Mouse (Mus musculus) lung, adult 18-20 months (tissue): ENCODE measurements around the gene Mrpl42.

Experiments
- DNase-seq, 2 experiments: peaks; one replicate each; pipeline ENCODE4 v3.0.0; 2022; ENCODE audit warnings: mixed read lengths in 2 of 2

The Mrpl42 gene

DNA sequence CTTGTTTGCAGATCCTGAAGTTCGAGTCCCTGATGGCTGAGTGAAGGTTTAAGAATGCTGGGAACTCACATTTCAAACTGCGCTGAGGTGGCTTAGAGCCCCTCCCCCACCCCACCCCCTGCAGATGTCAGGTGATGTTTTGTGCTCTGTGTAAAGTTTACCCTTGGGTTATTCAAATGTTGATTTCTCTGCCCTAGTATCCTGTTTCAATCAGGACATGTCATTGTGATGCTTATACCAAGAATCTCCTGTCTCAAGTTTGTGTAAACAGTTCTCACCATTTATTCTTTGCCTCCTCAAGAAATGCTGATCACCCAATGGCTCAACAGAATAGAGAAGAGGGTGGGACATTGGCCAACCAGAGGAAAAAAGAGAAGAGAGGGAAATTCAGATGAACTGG, 45.6 kb downstream of the Mrpl42 start:
- DNase-seq, result no peak

DNA sequence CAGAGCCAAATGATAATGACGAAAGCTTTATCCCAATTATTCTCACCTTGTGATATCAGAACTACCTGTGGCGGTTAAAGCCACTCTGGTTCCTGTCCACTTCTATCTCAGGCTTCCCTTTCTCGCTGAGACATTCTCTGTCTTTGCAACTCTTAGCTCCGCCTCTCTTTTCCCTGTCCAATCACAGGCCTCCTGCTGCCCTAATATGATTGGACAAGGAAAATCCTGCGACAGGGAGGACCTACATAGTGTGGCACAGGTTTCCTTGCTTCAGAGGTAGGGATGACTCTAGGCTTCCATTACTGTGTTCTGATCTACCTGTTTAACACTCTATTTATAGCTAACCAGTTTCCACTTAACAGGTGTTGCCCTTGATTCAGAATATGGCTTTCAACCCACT, 48.5 kb downstream of the Mrpl42 start:
- no peak for DNase-seq

DNA sequence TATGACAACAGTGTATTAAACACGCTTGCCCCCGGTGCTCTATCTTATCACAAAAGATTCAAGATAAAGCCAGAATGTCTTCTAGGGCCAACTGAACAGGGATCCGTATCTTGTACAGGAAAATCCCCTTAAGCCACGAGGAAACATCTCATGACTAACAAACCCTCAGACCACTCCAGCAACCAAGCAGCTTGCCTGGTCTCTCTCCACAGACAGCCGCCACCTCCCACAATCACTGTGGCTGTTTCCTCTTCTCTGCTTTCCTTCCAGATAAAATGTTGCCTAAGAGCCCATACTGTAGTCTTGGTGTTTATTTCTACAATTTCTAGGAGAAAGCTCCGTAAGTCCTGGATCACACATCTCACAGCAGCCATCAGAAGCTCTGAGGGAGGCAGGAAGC, 52.7 kb downstream of the Mrpl42 start:
- no peak for DNase-seq

DNA sequence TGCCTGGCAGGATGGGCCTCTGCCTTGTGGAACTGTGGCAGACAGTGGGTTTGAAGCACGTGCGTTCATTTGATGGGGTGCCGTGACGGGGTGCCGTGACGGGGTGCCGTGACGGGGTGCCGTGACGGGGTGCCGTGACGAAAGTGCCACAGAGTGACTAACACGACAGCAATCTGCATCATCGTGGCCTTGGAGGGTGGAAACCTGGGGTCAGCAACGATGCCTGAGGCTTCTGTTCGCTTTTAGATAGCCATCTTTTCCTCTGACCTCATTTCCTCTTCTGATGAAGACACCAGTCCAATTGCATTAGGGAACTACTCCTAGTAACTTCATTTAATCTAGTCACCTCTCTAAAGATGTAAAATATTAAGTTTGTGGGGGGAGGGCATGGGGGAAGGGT, 53.8 kb downstream of the Mrpl42 start:
- DNase-seq, result no peak

DNA sequence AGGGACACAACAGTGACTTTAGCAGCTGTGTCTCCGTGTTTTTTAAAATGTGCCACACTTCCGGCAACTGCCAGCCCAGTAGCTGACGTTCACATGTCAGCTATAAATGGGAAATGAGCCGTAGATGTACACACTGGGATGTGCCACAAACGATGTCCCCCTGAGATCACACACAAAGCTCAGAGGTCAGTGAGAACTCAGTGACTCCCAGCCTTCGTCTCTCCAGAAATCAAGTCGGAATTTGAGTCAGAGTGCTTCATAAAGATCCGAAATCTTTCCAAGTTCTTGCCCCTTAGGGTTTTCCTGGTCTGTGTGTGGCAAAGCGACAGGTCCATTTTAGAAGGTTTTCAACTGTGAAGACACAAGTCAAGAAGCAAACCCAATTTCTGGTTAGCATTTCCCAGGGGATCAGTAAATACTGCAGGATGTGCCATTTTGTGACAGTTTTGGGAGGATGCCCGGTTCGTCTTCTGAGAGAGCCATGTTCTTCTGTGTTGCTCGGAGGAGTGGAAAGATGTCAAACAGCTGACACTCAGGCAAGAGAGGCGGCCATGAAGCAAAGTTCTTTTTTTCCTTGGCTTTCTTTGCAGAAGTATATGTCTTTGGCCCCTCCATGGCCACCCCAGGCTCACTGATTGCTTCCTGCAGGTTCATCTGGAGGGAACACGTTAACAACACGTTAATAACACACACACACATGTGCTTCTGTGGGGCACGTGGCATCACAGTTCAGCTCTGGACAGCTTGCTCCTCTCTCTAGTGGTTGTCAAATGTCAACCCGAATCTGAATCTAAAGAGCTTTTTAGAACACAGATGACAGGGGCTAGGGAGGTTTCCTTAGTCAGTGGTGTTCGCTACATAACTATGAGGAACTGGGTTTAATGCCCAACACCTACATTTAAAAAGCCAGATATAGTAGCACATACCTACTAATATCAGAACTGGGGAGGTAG, 56.4 kb downstream of the Mrpl42 start:
- peak; percentile 5 to 16 for DNase-seq

DNA sequence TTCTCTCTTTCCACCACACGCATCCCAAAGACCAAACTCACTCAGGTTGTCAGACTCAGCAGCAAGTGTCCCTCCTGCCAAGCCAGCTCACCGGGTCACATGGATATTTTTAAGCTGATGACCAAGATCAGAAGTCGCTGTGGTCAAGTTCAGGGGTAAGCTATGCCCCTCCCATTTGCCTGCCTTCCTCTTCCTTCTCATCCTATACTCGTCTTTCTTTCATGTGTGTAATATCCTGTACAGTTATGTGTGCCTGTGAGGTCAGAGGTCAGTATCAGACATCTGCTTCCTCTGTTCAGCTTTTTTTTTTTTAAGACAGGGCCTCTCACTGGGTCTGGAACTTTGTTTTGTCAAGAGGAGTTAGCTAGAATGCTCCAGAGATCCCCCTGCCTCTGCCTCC, 59.4 kb downstream of the Mrpl42 start:
- no peak for DNase-seq

DNA sequence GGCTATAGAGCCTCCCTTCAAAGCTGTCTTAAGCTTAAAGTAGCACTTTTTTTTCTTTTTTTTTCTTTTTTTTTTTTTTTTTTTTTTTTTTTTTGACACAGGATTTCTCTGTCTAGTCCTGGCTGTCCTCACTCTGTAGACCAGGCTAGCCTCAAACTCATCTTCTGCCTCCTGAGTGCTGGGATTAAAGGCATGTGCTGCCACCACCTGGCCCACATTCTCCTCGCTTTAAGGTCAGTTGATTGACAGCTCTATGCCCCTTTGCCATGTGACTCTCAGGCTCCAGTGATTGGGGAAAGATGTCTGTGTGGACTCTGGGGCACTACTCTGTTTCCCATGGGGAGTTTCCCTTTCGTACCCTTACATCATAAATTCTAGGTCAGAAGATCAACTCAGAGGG, 61.2 kb downstream of the Mrpl42 start:
- peak in 1 of 2 experiments; percentile 20 for DNase-seq

DNA sequence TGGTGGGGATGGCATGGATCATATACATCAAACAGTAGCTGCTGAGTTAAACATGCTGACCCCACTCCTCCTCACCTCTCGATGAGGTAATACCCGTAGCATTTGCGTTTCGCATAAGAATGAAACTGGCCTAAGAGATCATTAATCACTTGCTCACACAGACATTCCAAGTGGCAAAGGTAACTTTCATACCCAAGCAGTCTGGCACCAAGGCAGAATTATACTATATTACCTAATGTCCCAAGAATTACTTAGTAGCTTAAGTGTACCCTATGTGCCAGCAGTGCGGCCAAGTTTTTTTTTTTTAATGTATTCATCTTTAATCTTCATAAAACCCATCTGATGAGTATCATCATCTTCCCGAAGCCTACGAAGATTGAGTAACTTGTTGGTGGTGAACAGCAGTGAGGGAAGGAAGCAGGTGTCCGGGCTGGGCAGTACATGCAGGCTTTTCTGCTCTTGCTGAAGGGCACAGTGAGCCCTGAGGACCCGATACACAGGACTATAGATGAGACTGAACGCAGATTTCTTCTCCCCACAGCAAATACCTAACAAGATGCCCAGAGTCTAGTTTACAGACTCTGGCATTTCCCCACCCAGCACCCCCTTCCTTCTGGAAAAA, 61.9 kb downstream of the Mrpl42 start:
- DNase-seq, result no peak

DNA sequence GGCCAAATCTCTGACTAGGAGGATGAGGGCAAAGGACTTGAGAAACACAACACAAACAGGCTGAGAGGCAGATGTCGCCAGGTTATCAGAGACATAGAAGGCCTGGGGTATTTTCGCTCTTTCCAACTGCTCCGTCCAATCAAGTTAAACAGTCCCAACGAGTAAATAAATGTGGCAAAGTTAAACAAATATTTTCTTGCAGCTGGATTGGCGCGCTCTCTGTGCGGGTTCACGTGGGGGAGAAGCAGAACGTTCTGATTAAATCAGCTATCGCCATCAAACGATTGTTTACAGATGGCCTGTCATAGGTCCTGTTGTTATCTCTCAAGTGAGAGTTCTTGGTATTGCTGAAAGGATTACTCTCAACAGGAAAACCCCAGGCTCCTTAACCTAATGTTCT, 62.8 kb downstream of the Mrpl42 start:
- DNase-seq, result peak in 1 of 2 experiments; percentile 11
